Mouse (Mus musculus): Measurements from ENCODE around the gene Urad. TPM values are rescaled to one million over a fixed set of nuclear protein-coding genes. Genes with fewer than 3 reads are reported as not detected.

Gene Urad
- polyA plus RNA-seq, 2 experiments from 2014 or later, result not detected

DNA sequence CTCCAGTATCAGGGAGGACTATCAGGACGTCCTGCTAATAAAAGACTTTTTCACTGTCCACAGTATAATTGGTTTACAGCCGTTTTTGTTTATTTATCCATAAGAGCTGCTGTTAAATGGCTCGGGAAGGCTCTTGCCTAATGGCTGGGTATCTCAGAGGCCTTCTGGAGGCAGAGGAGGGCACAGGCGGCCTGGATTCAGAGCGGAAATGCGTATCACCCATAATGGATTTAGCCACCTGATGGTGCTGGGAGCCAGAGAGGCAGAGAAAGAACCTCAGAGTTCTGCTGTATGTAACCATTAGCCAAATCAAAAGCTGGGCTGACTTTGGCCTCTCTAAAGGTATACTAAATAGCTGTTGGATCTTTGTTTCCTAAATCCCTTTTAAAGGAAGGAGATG is 54.8 kb downstream of the Urad start:
- ATAC-seq, result no peak

Other genes starting within 250 kb of the Urad start
- gene Lnx2, start 245.9 kb downstream of the Urad start, polyA plus RNA-seq (2017; shearing (Covaris generic)), result 10 to 100 TPM; 19.3 to 24.8 TPM
- gene Polr1d, start 245.4 kb downstream of the Urad start, polyA plus RNA-seq (2017; shearing (Covaris generic)), result 100 to 1,000 TPM; 179 to 194 TPM
- not detected for gene Gsx1, start 133.7 kb downstream of the Urad start, polyA plus RNA-seq (2017; shearing (Covaris generic))
- gene Pdx1, start 52.5 kb downstream of the Urad start, polyA plus RNA-seq (2017; shearing (Covaris generic)), result not detected
- not detected for gene Cdx2, start 15.2 kb downstream of the Urad start, polyA plus RNA-seq (2017; shearing (Covaris generic))
- under 1 TPM in 1 of 2 experiments, not detected in 1; 0.13 TPM for gene Flt3, start 78.0 kb upstream of the Urad start, polyA plus RNA-seq (2017; shearing (Covaris generic))
- gene Pan3, start 107.7 kb upstream of the Urad start, polyA plus RNA-seq (2017; shearing (Covaris generic)), result 100 to 1,000 TPM; 135 to 188 TPM

Measured in activated CD4-positive, CD25-positive, alpha-beta regulatory T cell, adult 4 months (primary cell).